Mouse (Mus musculus) left cerebral cortex, adult 9 months (tissue): Measurements from ENCODE around the gene Neurl1a.

Experiments
- DNase-seq, 2 experiments: peaks; one replicate each; pipeline ENCODE4 v3.0.0; 2022; ENCODE audit warnings: low spot score in 2 of 2

Neurl1a gene

GRCm38 (mm10) chr19:47247791-47248190, 69.2 kb downstream of the Neurl1a start:
- no peak for DNase-seq

DNA sequence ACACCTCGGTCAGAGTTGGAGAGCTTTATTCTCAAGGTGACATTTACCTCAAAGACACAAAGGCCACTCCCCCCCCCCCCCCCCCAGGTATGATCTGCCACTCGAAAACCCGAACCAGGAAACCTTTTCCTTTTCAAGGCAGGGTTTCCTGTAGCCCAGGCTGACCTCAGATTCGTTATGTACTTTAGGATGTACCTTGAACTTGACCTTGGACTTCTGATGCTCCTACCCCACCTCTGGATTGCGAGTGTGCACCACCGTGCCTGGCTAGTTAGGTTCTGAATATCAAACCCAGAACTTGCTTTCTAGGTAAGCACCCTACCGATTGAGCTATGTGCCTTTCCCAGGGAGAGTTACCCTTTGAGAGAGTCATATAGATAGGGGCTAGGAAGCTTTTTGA, 69.7 kb downstream of the Neurl1a start:
- no peak for DNase-seq

- DNase-seq = no peak
Observed at GRCm38 (mm10) chr19:47248906-47249568, 70.4 kb downstream of the Neurl1a start.

DNA sequence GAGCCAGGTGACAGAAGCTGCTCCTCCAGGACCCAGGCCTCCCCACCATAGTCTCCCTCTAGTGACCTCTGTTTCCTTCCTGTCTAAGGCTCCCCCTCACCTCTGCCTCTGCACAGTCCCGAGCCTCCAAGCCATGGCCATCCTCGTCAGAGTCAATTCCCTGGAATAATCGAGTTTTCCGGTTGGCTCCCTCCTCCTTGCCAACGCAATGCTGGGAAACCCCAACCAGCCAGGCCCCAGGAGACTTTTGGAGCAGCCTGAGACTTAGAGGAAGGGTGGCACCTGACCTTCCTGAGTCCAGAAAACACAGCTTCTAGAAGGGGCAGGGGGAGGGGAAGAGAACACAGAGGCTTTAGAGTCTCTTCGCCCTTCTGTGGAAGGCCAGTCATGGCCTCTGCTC, 72.3 kb downstream of the Neurl1a start:
- DNase-seq = no peak

DNA sequence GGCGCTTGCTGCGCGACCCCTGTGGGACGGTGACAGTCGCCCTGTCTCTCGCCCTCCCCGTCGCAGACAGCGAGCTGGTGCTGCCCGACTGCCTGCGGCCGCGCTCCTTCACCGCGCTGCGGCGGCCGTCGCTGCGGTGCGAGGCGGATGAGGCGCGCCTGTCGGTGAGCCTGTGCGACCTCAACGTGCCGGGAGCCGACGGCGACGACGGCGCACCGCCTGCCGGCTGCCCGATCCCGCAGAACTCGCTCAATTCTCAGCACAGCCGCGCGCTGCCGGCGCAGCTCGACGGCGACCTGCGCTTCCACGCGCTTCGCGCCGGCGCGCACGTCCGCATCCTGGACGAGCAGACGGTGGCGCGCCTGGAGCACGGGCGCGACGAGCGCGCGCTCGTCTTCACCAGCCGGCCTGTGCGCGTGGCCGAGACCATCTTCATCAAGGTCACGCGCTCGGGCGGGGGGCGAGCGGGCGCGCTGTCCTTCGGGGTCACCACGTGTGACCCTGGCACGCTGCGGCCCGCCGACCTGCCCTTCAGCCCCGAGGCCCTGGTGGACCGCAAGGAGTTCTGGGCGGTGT, 74.5 kb downstream of the Neurl1a start:
- no peak for DNase-seq

DNA sequence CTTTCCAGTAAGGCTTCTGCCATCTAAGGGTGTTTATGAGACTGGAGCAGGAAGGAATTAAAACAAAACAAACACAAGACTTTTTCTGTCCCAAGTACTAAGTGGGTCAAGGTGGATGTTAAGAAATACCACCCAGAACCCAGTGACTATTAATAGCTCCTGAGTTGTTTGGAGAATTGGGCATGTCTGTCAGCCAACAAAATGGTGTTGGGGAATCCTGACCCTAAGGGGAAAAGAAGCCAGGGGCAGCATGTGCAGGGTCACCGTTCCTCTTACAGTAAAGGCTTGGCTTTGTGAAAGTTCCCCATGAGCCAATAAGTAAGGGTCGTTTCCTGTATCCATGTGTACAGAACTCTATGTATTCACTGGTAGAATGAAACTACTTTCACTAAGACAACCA, 76.4 kb downstream of the Neurl1a start:
- DNase-seq = no peak

GRCm38 (mm10) chr19:47255919-47256318, 77.3 kb downstream of the Neurl1a start:
- DNase-seq = no peak

- no peak for DNase-seq
Observed at GRCm38 (mm10) chr19:47259581-47259980, 81.0 kb downstream of the Neurl1a start.

DNA sequence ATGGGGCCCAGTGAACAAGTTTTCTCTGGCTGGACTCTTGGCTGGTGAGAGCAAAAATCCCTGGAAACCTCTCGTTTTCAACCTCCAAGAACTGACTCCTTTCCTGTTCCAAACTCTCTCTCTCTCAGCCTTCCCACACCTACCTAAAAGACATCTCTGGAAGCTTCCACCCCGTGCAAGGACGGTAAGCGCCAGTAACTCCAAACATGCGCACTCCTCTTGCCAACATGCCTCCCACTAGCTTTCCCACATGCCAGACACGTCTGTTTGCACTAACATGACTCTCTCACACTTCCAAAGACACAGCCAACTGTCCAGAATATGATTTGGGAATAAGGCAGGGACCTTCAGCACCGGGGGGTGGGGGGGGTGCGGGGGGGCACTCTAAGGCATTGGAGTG, 82.6 kb downstream of the Neurl1a start:
- DNase-seq = peak in 1 of 2 experiments; percentile 60

DNA sequence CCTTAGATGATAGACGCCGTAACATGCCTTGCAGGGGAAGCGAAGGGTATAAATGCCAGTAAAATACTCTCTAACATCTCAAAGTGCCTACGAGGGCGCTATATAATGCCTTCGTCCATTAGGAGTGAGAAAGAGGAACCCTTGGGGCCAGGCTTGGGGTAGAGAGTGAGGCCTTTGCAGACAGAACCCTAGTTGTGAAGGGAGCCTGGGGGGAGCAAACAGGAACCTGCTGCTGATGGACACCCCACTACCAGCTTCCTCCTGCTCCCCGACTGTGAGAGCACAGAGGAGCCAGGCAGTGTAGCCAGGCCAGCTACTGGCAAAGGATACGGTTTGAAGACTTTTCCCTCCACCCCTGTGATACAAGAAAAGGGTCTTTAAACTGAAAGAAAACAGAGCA, 85.0 kb downstream of the Neurl1a start:
- no peak for DNase-seq

DNA sequence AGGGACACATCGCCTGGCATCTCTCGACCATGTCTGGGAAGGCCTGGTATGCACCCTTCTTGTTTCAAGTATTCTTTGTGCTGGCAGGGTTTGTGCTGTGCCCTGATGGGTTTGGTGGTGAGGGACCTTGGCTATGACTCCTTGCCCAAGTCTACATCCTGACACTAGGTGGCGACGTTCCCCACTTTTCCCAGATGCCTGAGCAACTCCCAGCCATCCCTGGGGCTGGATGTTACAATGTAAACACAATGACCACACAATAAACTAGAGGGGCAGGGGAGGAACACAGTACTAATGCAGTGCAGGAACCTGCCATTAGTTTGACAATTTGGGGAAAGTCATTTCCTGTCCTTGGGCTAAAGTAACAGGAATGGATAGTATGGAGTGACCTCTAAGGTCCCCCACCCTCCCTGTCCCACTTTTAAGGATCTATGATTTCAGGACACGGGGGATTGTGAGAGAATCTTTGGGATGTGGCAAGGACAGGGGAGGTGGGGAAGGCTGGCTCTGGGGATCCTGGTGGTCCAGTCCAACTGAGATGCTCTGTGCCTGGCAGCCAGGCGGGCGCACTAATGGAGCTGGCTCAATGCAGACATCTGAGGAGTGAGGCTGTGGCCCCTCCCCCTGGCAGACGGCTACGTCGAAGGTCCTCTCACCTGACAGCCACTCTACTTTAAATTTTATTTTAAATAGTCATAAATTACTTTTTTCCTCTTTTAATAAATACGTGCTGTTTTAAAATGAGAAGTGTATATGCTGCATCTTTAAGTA, 85.9 kb downstream of the Neurl1a start:
- DNase-seq = peak in 1 of 2 experiments; percentile 76

DNA sequence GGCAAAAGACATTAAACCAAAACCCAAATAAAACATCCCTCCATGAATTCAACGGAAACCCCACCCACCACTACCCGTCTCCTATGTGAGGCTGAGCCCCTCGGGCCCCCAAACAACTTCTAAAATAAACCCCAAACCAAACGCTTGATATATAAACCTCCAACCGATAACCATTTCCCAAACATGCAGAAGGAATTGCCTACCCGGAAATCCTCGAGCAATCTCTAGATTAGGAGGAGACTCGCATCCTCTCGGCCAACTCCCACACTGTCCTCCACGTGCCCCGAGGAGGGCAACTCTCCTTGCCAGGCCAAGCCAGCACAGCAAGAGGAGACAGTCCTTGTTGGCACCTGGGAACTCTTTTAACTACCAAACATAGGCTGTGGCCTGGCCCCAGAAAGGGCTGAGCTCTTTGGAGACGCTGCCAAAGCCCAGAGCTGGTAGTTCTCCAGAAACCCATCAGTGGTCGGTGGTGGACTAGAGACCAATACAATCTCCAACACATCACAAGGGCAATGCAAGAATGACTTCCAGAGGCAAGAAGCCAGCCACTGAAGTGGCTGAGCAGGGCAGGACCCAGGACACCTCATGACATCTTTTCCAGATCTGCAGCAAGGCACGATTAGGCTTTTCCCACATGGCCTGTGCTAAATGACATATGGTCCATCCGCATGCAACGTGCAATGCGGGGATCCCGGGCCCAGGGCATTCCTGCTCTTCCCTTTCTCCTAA, 87.6 kb downstream of the Neurl1a start:
- no peak for DNase-seq

- DNase-seq = no peak
Observed at GRCm38 (mm10) chr19:47267066-47267465, 88.4 kb downstream of the Neurl1a start.

GRCm38 (mm10) chr19:47269729-47270128, 91.1 kb downstream of the Neurl1a start:
- DNase-seq = no peak

DNA sequence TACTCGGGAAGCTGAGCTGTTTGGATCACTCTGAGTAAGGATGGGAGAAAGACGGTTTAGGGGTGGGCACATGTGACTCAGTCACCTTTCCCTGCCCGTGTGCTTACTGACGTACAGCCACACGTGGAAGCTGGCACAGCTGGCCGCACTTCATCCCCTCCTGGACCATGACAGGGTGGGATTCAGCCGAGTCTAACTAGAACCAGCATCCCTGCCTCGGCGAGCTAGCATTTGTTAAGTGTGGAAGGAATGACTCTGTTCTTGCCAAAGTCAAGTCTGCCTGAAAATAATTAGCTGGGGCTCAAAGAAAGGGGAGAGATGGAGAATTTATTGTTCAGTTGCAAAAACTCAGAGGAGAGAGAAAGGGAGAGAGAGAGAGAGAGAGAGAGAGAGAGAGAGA, 91.9 kb downstream of the Neurl1a start:
- no peak for DNase-seq

GRCm38 (mm10) chr19:47276730-47277129, 98.1 kb downstream of the Neurl1a start:
- peak in 1 of 2 experiments; percentile 78 for DNase-seq

GRCm38 (mm10) chr19:47279372-47279771, 100.8 kb downstream of the Neurl1a start:
- DNase-seq = no peak

DNA sequence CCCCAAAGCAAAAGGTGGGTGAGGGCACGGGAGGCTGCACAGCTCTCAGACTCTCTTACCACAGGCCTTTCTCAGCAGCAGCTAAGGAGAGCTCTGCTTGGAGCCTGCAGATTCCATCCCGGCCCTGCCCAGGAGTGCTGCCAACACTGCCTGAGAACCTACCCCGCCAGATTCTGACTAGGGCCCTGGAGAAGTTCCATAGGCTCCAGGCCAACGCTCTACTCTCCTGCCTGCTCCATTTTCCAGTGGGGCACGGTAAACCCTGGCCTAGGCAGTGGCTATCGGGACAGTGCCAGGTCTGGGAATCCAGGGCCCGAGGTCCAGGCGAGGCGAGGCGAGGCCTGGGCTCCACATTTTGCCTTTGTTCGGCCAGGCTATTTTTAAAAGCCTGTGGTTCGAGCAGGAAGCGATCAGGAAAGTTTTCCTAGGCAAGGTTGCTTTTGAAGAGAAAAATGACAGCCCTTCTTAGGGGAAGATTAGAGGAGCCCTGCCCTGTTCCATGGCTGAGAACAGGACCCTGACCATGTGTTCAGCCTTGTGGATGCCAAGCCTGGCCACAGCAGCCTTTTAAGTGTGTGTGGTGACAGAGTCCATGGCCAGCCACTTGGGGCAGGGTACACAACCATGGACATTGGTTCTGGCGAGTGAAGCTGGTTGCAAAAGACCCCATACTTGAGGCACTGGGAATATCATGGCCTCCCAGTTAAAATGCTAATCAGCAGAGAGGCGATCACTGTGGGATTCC, 101.3 kb downstream of the Neurl1a start:
- peak in 1 of 2 experiments; percentile 89 for DNase-seq

GRCm38 (mm10) chr19:47280894-47281293, 102.3 kb downstream of the Neurl1a start:
- DNase-seq = no peak

GRCm38 (mm10) chr19:47282050-47282454, 103.4 kb downstream of the Neurl1a start:
- DNase-seq = no peak

DNA sequence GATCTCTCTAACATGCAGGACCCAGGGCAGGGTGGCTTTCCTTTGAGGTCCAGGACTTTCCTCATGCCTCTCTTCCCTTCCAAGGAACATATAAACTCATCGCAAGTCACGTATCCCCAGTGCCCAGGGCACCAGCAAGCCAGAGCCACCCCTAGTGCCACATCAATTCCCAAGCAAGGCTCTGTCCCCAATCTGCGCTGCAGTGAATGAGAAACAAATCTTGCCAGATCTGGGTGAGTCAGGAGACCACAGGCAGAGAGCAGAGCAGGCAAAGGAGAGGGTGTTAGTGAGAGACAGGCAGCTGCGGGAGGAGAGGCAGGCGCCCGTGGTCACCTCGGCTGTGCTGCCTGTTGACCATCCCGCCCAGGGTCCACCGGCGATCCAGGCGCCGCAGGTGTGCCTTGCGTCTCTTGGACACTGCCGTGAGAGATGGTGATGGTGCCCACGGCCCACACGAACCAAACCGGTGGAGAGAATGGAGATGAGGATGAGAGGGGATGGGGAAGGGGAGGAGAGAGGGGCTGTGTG, 104.1 kb downstream of the Neurl1a start:
- no peak for DNase-seq
